Mouse (Mus musculus) c-Kit-positive CD71-negative TER-119-negative erythroid progenitor cells, embryonic 14.5 days (primary cell): ENCODE results near the gene Ccsap.
A peak's percentile ranks its signal among the peaks of the same experiment; 100 is the strongest.
"Not testable (repeated sequence)": the region's sequence is repeated elsewhere in the genome, so short reads cannot be mapped to it uniquely, and the experiment has no call there.

ENCODE experiments used
- DNase-seq: peaks from one replicate; pipeline ENCODE4 v3.0.0-alpha.2; 2013; ENCODE audit warnings: low read depth

Ccsap gene

GRCm38 (mm10) chr8:123835451-123835850, 24.6 kb downstream of the Ccsap start:
- DNase-seq = no peak

- peak; percentile 45 for DNase-seq
These were observed 27.3 kb downstream of the Ccsap start for GRCm38 (mm10) chr8:123832757-123833156.

GRCm38 (mm10) chr8:123827523-123827922, 32.5 kb downstream of the Ccsap start:
- DNase-seq = no peak

- DNase-seq = no peak
These were observed 33.3 kb downstream of the Ccsap start for GRCm38 (mm10) chr8:123826758-123827157.

GRCm38 (mm10) chr8:123826001-123826400, 34.0 kb downstream of the Ccsap start:
- DNase-seq = no peak

GRCm38 (mm10) chr8:123823532-123824123, 36.4 kb downstream of the Ccsap start:
- no peak for DNase-seq

- DNase-seq = no peak
These were observed 36.9 kb downstream of the Ccsap start for GRCm38 (mm10) chr8:123823111-123823510.

- no peak for DNase-seq
These were observed 39.2 kb downstream of the Ccsap start for GRCm38 (mm10) chr8:123820780-123821179.

GRCm38 (mm10) chr8:123819683-123820610, 40.1 kb downstream of the Ccsap start:
- DNase-seq = no peak

- no peak for DNase-seq
These were observed 42.3 kb downstream of the Ccsap start for GRCm38 (mm10) chr8:123817747-123818146.

GRCm38 (mm10) chr8:123816939-123817338, 43.1 kb downstream of the Ccsap start:
- DNase-seq = no peak

GRCm38 (mm10) chr8:123815325-123815724, 44.7 kb downstream of the Ccsap start:
- no peak for DNase-seq

- no peak for DNase-seq
These were observed 46.1 kb downstream of the Ccsap start for GRCm38 (mm10) chr8:123813892-123814266.

GRCm38 (mm10) chr8:123813173-123813891, 46.7 kb downstream of the Ccsap start:
- DNase-seq = no peak

GRCm38 (mm10) chr8:123812227-123812626, 47.8 kb downstream of the Ccsap start:
- DNase-seq = no peak

- DNase-seq = not testable (repeated sequence)
These were observed 50.7 kb downstream of the Ccsap start for GRCm38 (mm10) chr8:123809342-123809741.

GRCm38 (mm10) chr8:123808671-123809070, 51.3 kb downstream of the Ccsap start:
- no peak for DNase-seq

GRCm38 (mm10) chr8:123807852-123808573, 52.0 kb downstream of the Ccsap start:
- no peak for DNase-seq

GRCm38 (mm10) chr8:123807024-123807431, 53.0 kb downstream of the Ccsap start:
- peak; percentile 60 for DNase-seq

- no peak for DNase-seq
These were observed 53.6 kb downstream of the Ccsap start for GRCm38 (mm10) chr8:123806374-123806935.

- no peak for DNase-seq
These were observed 54.2 kb downstream of the Ccsap start, which contains the start of gene Rab4a for GRCm38 (mm10) chr8:123805718-123806373. Gene Rab4a (plus strand): TSS chr8:123805985.
